Mouse (Mus musculus) heart, postnatal 0 days (tissue): Measurements from ENCODE around the gene D430041D05Rik. TPM values are rescaled to one million over a fixed set of nuclear protein-coding genes. Genes with fewer than 3 reads are reported as not detected.

Experiments used
- ATAC-seq: fragments of 200-750 bp; cut with Nextera tagmentation; 2 replicates; pipeline ENCODE4 v1.8.0; 2017; ENCODE audit warnings: low read depth, moderate number of reproducible peaks, moderate library complexity; ENCODE audit not compliant: insufficient read depth
- DNase-seq: peaks from one replicate; pipeline ENCODE4 v3.0.0-alpha.2; 2016; ENCODE audit warnings: low spot score
- H3K27ac ChIP-seq: fragments of 300-500 bp; sonication (generic); 2 replicates; pipeline ENCODE4 v1.5.1; 2014; ENCODE audit warnings: low read depth, mild to moderate bottlenecking
- H3K27me3 ChIP-seq: fragments of 300-500 bp; sonication (generic); 2 replicates; pipeline ENCODE4 v1.6.1; 2014; ENCODE audit warnings: low read length, mixed read lengths; ENCODE audit not compliant: control insufficient read depth, insufficient read depth
- H3K36me3 ChIP-seq: fragments of 300-500 bp; sonication (generic); replicated peaks from 2 replicates; pipeline ENCODE4 v1.6.1; 2014; ENCODE audit warnings: low read length, mixed read lengths; ENCODE audit not compliant: control insufficient read depth, insufficient read depth
- H3K4me1 ChIP-seq: fragments of 300-500 bp; sonication (generic); 2 replicates; pipeline ENCODE4 v1.6.1; 2014; ENCODE audit warnings: antibody characterized with exemption; ENCODE audit not compliant: control insufficient read depth, insufficient read depth
- H3K4me2 ChIP-seq: fragments of 300-500 bp; sonication (generic); 2 replicates; pipeline ENCODE4 v1.6.1; 2014; ENCODE audit warnings: low read depth, mild to moderate bottlenecking, low read length, moderate library complexity
- H3K4me3 ChIP-seq: fragments of 300-500 bp; sonication (generic); 2 replicates; pipeline ENCODE4 v1.5.1; 2014; ENCODE audit warnings: low read depth, low read length
- H3K9ac ChIP-seq: fragments of 300-500 bp; sonication (generic); replicated peaks from 2 replicates; pipeline ENCODE4 v1.6.1; 2014; ENCODE audit warnings: low read depth, low read length, mixed read lengths
- H3K9me3 ChIP-seq: fragments of 300-500 bp; sonication (generic); replicated peaks from 2 replicates; pipeline ENCODE4 v1.6.1; 2016; ENCODE audit warnings: low read length; ENCODE audit not compliant: control insufficient read depth
- CTCF ChIP-seq: IDR thresholded peaks from 2 replicates; pipeline ENCODE4 v1.5.1; 2016; ENCODE audit warnings: antibody characterized with exemption, control low read depth, low read depth
- EP300 ChIP-seq: IDR thresholded peaks from 2 replicates; pipeline ENCODE4 v1.6.1; 2016; ENCODE audit warnings: antibody characterized with exemption, low read depth
- WGBS: fragments of 180-500 bp; shearing (Covaris S2); extraction: QIAGEN DNeasy Blood & Tissue Kit; methylation state at CpG from one replicate; pipeline ENCODE4 v1.1.7; 2014; 5-methylcytosine and 5-hydroxymethylcytosine counted together
- polyA plus RNA-seq: library from polyadenylated mRNA; unstranded; fragments of >200 nt; fragmentation: Nextera tagmentation; extraction: Ambion mirVana; gene quantifications from 2 replicates; pipeline ENCODE4 v1.2.1, GENCODE M21; 2015
- total RNA-seq: library from RNA; depleted of rRNA; stranded (reverse); fragments of >200 nt; gene quantifications from 2 replicates; pipeline ENCODE4 v1.2.3, GENCODE M21; 2014; ENCODE audit warnings: low replicate concordance

D430041D05Rik gene
- total and polyA plus RNA-seq, 2 experiments from 2014 or later: 0.03 TPM; not detected in 1

DNA sequence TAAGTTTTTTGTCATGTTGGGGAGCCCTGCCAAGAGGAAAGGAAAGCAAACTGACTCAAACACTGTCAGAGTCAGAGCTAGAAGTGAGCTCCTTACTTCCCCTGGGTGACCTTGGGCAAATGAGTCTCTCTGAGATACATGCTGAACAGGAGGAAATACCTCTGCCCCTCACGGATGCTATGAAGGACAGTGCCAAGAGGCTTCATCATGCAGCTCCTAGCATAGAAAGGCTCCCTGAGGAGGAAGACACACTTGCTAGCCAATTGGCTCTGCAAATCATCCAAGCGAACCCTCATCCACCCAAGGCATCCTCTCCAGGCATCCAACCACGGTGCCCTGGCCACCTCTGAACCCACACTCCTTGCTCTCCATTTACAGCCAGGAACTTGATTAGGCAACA lies 51.5 kb downstream of the D430041D05Rik start:
- Histone ChIP-seq H3K4me2 (no peak overlapping the region), H3K4me3 (no peak overlapping the region), H3K9me3 (no peaks in the 10 kb centered on the region), H3K27ac (no peak overlapping the region), H3K36me3 (no peaks in the 10 kb centered on the region), H3K9ac (no peak overlapping the region), H3K27me3 (no peaks in the 10 kb centered on the region), H3K4me1 (no peaks in the 10 kb centered on the region)
- ATAC-seq (no peak), DNase-seq (no peak)
- no peak for TF ChIP-seq EP300
- no peak for TF ChIP-seq CTCF
- 63% methylated on average over 3 of the region's 3 CpGs for WGBS

- no peak overlapping the region for H3K4me3 ChIP-seq
- no peak overlapping the region for H3K27ac ChIP-seq
- H3K9ac ChIP-seq: no peak overlapping the region
- no peak overlapping the region for H3K4me2 ChIP-seq
- no peaks in the 10 kb centered on the region for H3K4me1 ChIP-seq
- WGBS: 79% methylated on average over 1 of the region's 1 CpGs
- no peak for DNase-seq
- no peak for TF ChIP-seq CTCF
- TF ChIP-seq EP300: no peak
- no peaks in the 10 kb centered on the region for H3K27me3 ChIP-seq
- no peaks in the 10 kb centered on the region for H3K9me3 ChIP-seq
- ATAC-seq: no peak
- no peaks in the 10 kb centered on the region for H3K36me3 ChIP-seq
These were observed 51.9 kb downstream of the D430041D05Rik start for GRCm38 (mm10) chr2:104358881-104359280.

DNA sequence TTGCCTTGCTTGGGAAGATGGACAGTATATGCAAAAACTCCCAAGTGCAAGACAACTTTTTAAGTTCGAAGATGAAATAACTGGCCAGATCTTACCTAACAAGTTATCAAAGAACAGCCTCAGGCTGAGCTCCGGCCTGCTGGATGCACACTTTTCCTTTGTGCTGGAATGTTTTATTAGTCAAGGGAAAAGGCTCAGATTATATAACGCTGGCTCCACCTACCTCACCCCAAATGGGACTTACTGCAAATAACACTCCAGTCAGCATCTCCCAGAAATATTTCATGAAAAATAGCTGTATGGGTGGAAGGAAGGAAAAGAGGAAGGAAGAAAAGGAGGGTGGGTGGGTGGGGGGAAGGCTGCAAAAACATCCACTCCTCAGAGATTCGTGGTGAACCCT lies 54.3 kb downstream of the D430041D05Rik start:
- Histone ChIP-seq H3K4me1 (no peaks in the 10 kb centered on the region), H3K27ac (no peak overlapping the region), H3K9me3 (no peaks in the 10 kb centered on the region), H3K4me2 (no peak overlapping the region), H3K27me3 (no peaks in the 10 kb centered on the region), H3K36me3 (no peaks in the 10 kb centered on the region), H3K4me3 (no peak overlapping the region), H3K9ac (no peak overlapping the region)
- ATAC-seq (no peak), DNase-seq (no peak)
- 60% methylated on average over 4 of the region's 4 CpGs for WGBS
- no peak for TF ChIP-seq EP300
- TF ChIP-seq CTCF: no peak

DNA sequence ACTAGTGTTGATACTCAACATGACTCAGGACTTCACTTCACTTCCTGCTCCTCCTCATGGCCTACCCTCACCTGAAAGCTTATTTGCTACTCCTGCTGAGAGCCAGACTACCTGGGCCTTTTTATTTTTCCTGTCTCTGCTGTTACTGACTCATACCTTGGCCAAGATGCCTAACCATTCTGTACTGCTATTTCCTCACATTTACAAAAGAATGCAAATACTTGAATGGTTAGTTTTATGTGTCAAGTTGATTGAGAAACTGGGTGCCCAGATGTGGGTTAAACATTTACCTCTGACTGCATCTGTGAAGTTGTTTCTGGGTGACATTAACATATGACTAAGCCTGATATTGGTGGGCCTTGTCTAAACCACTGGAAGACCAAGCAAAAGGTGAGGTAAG lies 56.7 kb downstream of the D430041D05Rik start:
- Histone ChIP-seq H3K4me3 (no peak overlapping the region), H3K4me2 (no peak overlapping the region), H3K36me3 (no peaks in the 10 kb centered on the region), H3K9ac (no peak overlapping the region), H3K9me3 (no peaks in the 10 kb centered on the region), H3K27me3 (no peaks in the 10 kb centered on the region), H3K4me1 (no peaks in the 10 kb centered on the region), H3K27ac (no peak overlapping the region)
- ATAC-seq (no peak), DNase-seq (no peak)
- TF ChIP-seq EP300 (no peak), CTCF (no peak)

DNA sequence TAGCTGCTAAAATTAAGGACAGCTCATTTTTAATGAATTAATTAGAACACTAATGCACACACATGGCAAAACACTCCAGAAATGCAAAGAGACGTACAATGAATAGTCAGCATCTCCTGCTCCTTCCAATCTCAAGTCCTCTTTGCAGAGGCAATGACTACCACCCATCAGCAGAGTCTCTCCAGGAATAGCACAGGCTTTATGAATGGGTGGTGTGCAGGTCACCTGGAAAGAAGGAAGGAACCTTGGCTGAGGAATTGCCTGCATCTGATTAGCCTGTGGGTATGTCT lies 58.7 kb downstream of the D430041D05Rik start:
- no peaks in the 10 kb centered on the region for H3K27me3 ChIP-seq
- H3K4me3 ChIP-seq: no peak overlapping the region
- TF ChIP-seq EP300: no peak
- TF ChIP-seq CTCF: no peak
- H3K36me3 ChIP-seq: no peaks in the 10 kb centered on the region
- no peak overlapping the region for H3K4me2 ChIP-seq
- no peak overlapping the region for H3K27ac ChIP-seq
- H3K4me1 ChIP-seq: no peaks in the 10 kb centered on the region
- no peak overlapping the region for H3K9ac ChIP-seq
- H3K9me3 ChIP-seq: no peaks in the 10 kb centered on the region
- 81% methylated on average over 1 of the region's 1 CpGs for WGBS
- ATAC-seq (no peak), DNase-seq (no peak)

- Histone ChIP-seq H3K27ac (no peak overlapping the region), H3K4me2 (no peak overlapping the region), H3K4me3 (no peak overlapping the region), H3K9ac (no peak overlapping the region), H3K36me3 (no peaks in the 10 kb centered on the region), H3K9me3 (no peaks in the 10 kb centered on the region), H3K4me1 (no peaks in the 10 kb centered on the region), H3K27me3 (no peaks in the 10 kb centered on the region)
- no peak for TF ChIP-seq CTCF
- no peak for TF ChIP-seq EP300
- 70% methylated on average over 13 of the region's 13 CpGs for WGBS
- DNase-seq (no peak), ATAC-seq (no peak)
These were observed 59.2 kb downstream of the D430041D05Rik start for GRCm38 (mm10) chr2:104351415-104352203.
